Mouse (Mus musculus) cerebellum, adult 2 months (tissue): ENCODE measurements around the gene Ubap2l. TPM values are rescaled to one million over a fixed set of nuclear protein-coding genes. Genes with fewer than 3 reads are reported as not detected.
A peak's percentile ranks its signal among the peaks of the same experiment; 100 is the strongest.

Experiments
- DNase-seq, 2 experiments: peaks; one replicate each; pipeline ENCODE4 v3.0.0; 2021
- H3K27ac ChIP-seq: fragments of 200-500 bp; 2 replicates; pipeline ENCODE4 v1.5.1; 2012; ENCODE audit warnings: low read length, control low read depth, inconsistent platforms; ENCODE audit not compliant: insufficient read depth
- H3K27me3 ChIP-seq: fragments of 200-500 bp; 2 replicates; pipeline ENCODE4 v1.6.1; 2012; ENCODE audit warnings: inconsistent platforms, mild to moderate bottlenecking, low read length, moderate library complexity; ENCODE audit not compliant: control insufficient read depth, insufficient read depth
- H3K4me1 ChIP-seq: fragments of 200-500 bp; 2 replicates; pipeline ENCODE4 v1.6.1; 2011; ENCODE audit warnings: low read length; ENCODE audit not compliant: control insufficient read depth, insufficient read depth
- H3K4me3 ChIP-seq: fragments of 200-500 bp; replicated peaks from 2 replicates; pipeline ENCODE3; 2011; ENCODE audit warnings: mild to moderate bottlenecking, low read depth, low read length, control low read depth; ENCODE audit not compliant: insufficient read depth
- CTCF ChIP-seq: fragments of 200-500 bp; IDR thresholded peaks from 2 replicates; pipeline ENCODE4 v1.5.1; 2011; ENCODE audit warnings: low read depth, mild to moderate bottlenecking, control low read depth, low read length, moderate library complexity, borderline replicate concordance; ENCODE audit not compliant: insufficient read depth
- POLR2A ChIP-seq: fragments of 200-500 bp; IDR thresholded peaks from 2 replicates; pipeline ENCODE4 v1.6.1; 2011; ENCODE audit warnings: low read length, control low read depth, borderline replicate concordance; ENCODE audit not compliant: insufficient read depth
- whole genome bisulfite sequencing: fragments of 180-500 bp; shearing (Covaris S2); methylation state at CpG from one replicate; pipeline ENCODE4 v1.1.7; 2018; 5-methylcytosine and 5-hydroxymethylcytosine counted together
- polyA plus RNA-seq: library from polyadenylated mRNA; depleted of rRNA; stranded (reverse); fragments of >200 nt; gene quantifications from 2 replicates; pipeline ENCODE4 v1.2.3, GENCODE M21; 2012

Gene Ubap2l
- polyA plus RNA-seq, 1 experiment: 90.4 TPM

DNA sequence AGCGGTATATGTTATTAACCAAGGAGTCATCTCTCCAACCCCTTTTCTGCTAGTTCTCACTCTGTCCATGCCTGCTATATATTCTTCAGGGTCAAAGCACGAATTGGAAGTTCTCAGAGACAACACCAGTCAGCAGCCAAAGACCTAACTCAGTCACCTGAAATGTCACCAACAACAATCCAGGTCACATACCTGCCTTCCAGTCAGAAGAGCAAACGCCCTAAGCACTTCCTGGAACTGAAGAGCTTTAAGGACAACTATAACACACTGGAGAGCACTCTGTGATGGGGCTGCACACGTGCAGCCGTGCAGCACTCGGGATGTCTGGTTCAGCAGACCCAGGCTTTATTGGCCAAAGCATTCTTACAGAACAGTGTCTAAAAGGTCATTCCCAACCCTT lies 9.1 kb upstream of the Ubap2l start:
- no peak overlapping the region for H3K4me3 ChIP-seq
- no peak overlapping the region for H3K27ac ChIP-seq
- no peaks in the 10 kb centered on the region for H3K4me1 ChIP-seq
- TF ChIP-seq POLR2A (no peak), CTCF (no peak)
- 92% methylated on average over 6 of the region's 6 CpGs for WGBS
- DNase-seq: no peak
- H3K27me3 ChIP-seq: no peaks in the 10 kb centered on the region

DNA sequence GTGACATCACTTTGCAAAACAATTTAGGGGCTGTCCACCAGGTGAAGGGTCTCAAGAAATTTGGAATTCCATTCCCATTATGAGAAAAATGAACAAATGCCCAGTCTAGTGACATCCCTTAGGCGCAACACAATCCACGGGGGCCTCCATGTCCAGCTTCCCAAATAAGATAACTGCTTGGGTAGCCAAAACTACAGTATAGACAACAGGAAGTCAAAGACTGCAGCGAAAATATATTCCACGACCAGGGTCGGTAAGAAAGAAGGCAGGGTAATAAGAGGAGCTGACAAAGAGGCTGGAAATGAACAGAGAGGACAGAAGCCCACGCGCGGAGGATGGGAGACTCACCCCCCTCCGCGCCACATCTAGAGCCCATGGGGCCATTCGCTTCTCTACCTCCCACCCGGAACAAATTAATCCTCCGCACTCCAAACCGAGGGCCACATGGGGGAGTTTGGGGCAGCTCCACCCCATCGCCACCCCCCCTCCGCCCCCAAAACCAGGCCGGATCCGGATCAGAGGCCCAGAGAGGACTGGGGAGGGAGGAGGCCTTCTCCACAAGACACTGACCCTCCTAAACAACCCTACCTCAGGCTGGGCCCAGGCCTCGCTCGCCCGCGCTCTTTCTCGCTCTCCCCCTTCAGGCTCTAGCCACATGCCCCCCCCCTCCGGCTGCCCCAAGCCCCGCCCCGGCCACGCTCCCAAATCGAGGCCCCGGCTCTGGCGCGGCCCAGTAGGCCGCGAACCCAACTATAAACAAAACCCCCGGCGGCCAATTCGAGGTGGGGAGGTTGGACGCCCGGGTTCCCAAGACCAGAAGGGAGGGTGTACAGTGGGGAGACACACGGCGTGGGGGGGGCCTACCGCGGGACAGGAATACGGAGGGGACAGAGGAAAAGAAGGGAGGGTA lies 732 bp downstream of the Ubap2l start, which contains the start of gene 4933434E20Rik:
TSS of gene 4933434E20Rik (plus strand) at position 196 of the 910 bp plus-strand sequence.
- peak within 1 kb of the TSS; percentile 79; the same call in 1 of the 2 replicates for H3K27ac ChIP-seq
- H3K27me3 ChIP-seq: no peaks in the 10 kb centered on the region
- H3K4me1 ChIP-seq: peaks cover 8% of the 10 kb centered on the region
- TF ChIP-seq POLR2A: no peak
- no peak for TF ChIP-seq CTCF
- under 1% methylated on average over 41 of the region's 43 CpGs for whole genome bisulfite sequencing
- H3K4me3 ChIP-seq: peak within 1 kb of the TSS; percentile 95
- peak in 1 of 2 experiments; percentile 16 for DNase-seq

DNA sequence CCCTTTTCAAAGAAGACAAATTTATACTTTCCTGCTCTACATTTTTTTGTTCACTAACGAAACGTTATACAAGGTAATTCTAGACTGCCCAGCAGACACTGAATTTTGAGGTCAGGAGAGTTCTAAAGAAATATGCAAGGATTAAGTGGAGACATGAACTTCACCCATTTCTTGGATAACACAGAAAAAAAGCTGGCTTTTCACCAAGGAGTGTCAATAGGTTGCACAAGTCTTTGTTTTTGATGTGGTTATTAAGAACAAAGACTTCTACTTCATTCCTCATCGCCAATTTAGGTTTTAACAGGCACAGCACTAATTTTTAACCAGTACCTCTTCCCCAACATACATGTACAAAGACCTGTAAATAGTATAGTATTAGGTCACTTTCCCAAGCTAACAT lies 2.7 kb downstream of the Ubap2l start:
- WGBS: 50% methylated on average over 3 of the region's 3 CpGs
- TF ChIP-seq CTCF (no peak), POLR2A (no peak)

DNA sequence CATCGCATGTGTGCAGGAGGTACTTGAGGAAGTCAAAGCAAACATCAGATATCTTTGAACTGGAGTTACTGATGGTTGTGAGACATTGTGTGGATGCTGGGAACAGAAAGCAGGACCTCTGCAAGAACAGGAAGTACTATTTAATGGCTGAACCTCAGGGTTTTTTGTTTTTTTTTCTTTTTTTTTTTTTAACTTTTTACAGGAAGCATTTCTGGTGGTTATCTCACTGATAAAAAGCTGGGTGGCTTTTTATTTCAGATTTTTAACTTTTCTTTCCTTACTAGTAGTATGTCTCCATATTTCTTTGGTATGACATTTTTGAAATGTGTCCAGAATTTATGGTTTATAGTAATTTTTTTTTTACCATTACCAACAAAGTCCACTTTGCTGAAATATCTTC lies 16.2 kb downstream of the Ubap2l start:
- DNase-seq: no peak
- H3K27ac ChIP-seq: no peak overlapping the region
- H3K4me1 ChIP-seq: no peaks in the 10 kb centered on the region
- WGBS: 96% methylated on average over 1 of the region's 1 CpGs
- no peak overlapping the region for H3K4me3 ChIP-seq
- TF ChIP-seq POLR2A: no peak
- TF ChIP-seq CTCF: no peak
- H3K27me3 ChIP-seq: no peaks in the 10 kb centered on the region

More for the DNA sequence above, 2.7 kb downstream of the Ubap2l start:
- no peaks in the 10 kb centered on the region for H3K27me3 ChIP-seq
- DNase-seq: no peak
- no peak overlapping the region for H3K4me3 ChIP-seq
- peaks cover 5% of the 10 kb centered on the region; the same call in 1 of the 2 replicates for H3K4me1 ChIP-seq
- no peak overlapping the region for H3K27ac ChIP-seq

DNA sequence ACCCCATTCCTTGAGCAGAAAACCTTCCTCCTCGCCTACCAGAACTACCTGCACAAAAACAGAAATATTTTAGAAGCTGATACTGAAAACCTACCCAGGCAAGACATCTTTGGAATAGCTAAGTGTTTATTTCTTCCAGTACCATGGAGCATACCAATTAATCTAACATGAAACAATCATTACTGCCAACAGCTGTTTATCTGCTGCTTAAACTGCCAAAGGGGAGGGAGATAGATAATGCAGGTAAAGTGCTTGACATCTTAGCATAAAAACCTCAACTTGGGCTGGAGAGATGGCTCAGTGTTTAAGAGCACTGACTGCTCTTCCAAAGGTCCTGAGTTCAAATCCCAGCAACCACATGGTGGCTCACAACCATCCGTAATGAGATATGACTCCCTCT lies 17.8 kb downstream of the Ubap2l start:
- TF ChIP-seq CTCF (no peak), POLR2A (no peak)
- WGBS: 97% methylated on average over 2 of the region's 2 CpGs

DNA sequence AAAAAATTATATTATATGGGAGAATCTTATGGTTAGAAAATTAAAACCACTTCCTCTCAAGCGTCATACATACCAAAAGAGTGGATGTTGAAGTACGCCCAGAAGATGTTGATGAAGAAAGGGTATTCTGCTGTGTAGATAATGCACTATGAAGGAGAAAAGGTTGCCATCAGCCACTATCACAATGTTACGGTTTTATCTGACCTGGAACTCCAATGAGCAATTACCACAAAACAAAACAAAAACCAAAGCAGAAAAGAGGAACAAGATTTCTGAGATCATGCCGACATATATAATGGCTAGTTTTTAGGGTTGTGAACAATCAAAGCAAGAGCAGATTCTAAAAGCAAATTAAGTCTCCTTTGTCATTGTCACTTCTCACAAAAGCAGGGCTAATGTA lies 35.8 kb downstream of the Ubap2l start:
- no peak for TF ChIP-seq CTCF
- no peak for TF ChIP-seq POLR2A
- WGBS: 96% methylated on average over 4 of the region's 4 CpGs
- no peak overlapping the region for H3K4me3 ChIP-seq
- no peak for DNase-seq
- H3K27me3 ChIP-seq: no peaks in the 10 kb centered on the region
- no peak overlapping the region for H3K27ac ChIP-seq
- no peaks in the 10 kb centered on the region for H3K4me1 ChIP-seq

More for the DNA sequence above, 17.8 kb downstream of the Ubap2l start:
- DNase-seq: no peak
- Histone ChIP-seq H3K4me1 (no peaks in the 10 kb centered on the region), H3K27ac (no peak overlapping the region), H3K4me3 (no peak overlapping the region), H3K27me3 (no peaks in the 10 kb centered on the region)

DNA sequence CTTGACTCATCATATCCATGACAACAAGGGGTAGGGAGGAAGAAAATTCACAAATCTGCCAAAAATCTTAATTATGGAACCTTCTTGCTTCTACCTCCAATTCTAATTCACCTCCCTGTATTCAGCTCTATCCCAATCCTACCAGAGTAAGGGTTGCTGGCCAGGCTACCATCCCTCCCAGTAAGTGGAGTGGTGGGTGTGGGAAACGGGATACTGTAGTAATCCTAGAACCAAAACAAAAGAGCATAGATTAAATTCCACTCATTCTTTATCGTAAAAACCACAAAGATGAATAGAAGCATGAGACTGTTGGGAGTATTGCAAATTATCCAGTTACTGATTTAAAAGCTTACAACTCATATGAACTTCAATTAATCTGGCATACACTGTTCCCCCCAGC lies 42.1 kb downstream of the Ubap2l start:
- TF ChIP-seq POLR2A: no peak
- TF ChIP-seq CTCF: no peak
- DNase-seq: no peak
- Histone ChIP-seq H3K27me3 (no peaks in the 10 kb centered on the region), H3K4me3 (no peak overlapping the region), H3K4me1 (no peaks in the 10 kb centered on the region), H3K27ac (no peak overlapping the region)
- WGBS: 85% methylated on average over 2 of the region's 2 CpGs
